Mouse (Mus musculus) embryonic facial prominence, embryonic 11.5 days (tissue): ENCODE data around the gene Cacnb4. TPM values are rescaled to one million over a fixed set of nuclear protein-coding genes. Genes with fewer than 3 reads are reported as not detected.
A peak's percentile ranks its signal among the peaks of the same experiment; 100 is the strongest.

Experiments
- ATAC-seq: fragments of 200-750 bp; cut with Nextera tagmentation; replicated peaks from 2 replicates; pipeline ENCODE4 v1.8.0; 2017; ENCODE audit warnings: low read depth; ENCODE audit not compliant: insufficient number of reproducible peaks, low FRiP score, low TSS enrichment
- DNase-seq: peaks from one replicate; pipeline ENCODE4 v3.0.0-alpha.2; 2015; ENCODE audit warnings: low spot score
- H3K27ac ChIP-seq: fragments of 300-500 bp; sonication (generic); replicated peaks from 2 replicates; pipeline ENCODE4 v1.5.1; 2014; ENCODE audit warnings: mild to moderate bottlenecking, low read depth, low read length, control low read depth
- H3K27me3 ChIP-seq: fragments of 300-500 bp; sonication (generic); 2 replicates; pipeline ENCODE4 v1.6.1; 2014; ENCODE audit warnings: mild to moderate bottlenecking, low read length, moderate library complexity, mixed read lengths; ENCODE audit not compliant: control insufficient read depth, insufficient read depth
- H3K36me3 ChIP-seq: fragments of 300-500 bp; sonication (generic); replicated peaks from 2 replicates; pipeline ENCODE4 v1.6.1; 2014; ENCODE audit warnings: low read depth, mild to moderate bottlenecking, low read length, moderate library complexity, mixed read lengths; ENCODE audit not compliant: control insufficient read depth, insufficient read depth
- H3K4me1 ChIP-seq: fragments of 300-500 bp; sonication (generic); 2 replicates; pipeline ENCODE4 v1.6.1; 2014; ENCODE audit warnings: low read length, mixed read lengths; ENCODE audit not compliant: control insufficient read depth, insufficient read depth
- H3K4me2 ChIP-seq: fragments of 300-500 bp; sonication (generic); 2 replicates; pipeline ENCODE4 v1.6.1; 2014; ENCODE audit warnings: low read depth, mild to moderate bottlenecking, control low read depth, low read length, moderate library complexity
- H3K4me3 ChIP-seq: fragments of 300-500 bp; sonication (generic); 2 replicates; pipeline ENCODE4 v1.5.1; 2014; ENCODE audit warnings: low read depth, low read length, control low read depth
- H3K9ac ChIP-seq: fragments of 300-500 bp; sonication (generic); replicated peaks from 2 replicates; pipeline ENCODE4 v1.6.1; 2014; ENCODE audit warnings: mild to moderate bottlenecking, control low read depth, low read length
- H3K9me3 ChIP-seq: fragments of 300-500 bp; sonication (generic); replicated peaks from 2 replicates; pipeline ENCODE4 v1.6.1; 2016; ENCODE audit warnings: mild to moderate bottlenecking, low read length, inconsistent platforms, mixed read lengths; ENCODE audit not compliant: control insufficient read depth
- WGBS: fragments of 180-500 bp; shearing (Covaris S2); extraction: QIAGEN DNeasy Blood & Tissue Kit; methylation state at CpG from one replicate; pipeline ENCODE4 v1.1.7; 2014; 5-methylcytosine and 5-hydroxymethylcytosine counted together
- polyA plus RNA-seq: library from polyadenylated mRNA; unstranded; fragments of >200 nt; fragmentation: Nextera tagmentation; extraction: Ambion mirVana; gene quantifications from 2 replicates; pipeline ENCODE4 v1.2.1, GENCODE M21; 2014

Gene Cacnb4
- polyA plus RNA-seq, 1 experiment from 2014 or later = 0.95 TPM

DNA sequence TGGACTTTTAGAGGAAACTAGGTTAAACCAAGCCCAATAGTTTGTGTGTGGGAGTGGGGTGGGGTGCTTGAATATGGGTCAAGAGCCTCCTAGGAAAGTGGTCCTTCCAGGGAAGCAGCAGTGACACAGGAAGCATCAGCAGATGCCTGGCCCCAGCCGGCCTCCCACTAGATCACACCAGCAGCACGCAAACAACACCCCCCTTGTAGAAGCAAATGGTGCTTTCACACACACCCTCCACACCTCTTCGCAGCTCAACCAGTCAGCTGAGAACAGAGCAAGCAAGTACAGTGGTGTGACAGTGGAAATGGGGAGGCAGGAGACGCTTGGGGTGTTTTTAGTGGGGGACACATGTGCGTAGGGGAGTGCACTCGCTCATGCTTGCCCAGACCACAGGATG lies 33.0 kb downstream of the Cacnb4 start:
- Histone ChIP-seq H3K4me3 (no peak overlapping the region), H3K27me3 (no peaks in the 10 kb centered on the region), H3K36me3 (no peaks in the 10 kb centered on the region), H3K27ac (no peak overlapping the region), H3K4me2 (no peak overlapping the region), H3K9ac (no peak overlapping the region), H3K4me1 (no peaks in the 10 kb centered on the region), H3K9me3 (no peaks in the 10 kb centered on the region)
- WGBS = 84% methylated on average over 6 of the region's 6 CpGs
- ATAC-seq (no peak), DNase-seq (no peak)

DNA sequence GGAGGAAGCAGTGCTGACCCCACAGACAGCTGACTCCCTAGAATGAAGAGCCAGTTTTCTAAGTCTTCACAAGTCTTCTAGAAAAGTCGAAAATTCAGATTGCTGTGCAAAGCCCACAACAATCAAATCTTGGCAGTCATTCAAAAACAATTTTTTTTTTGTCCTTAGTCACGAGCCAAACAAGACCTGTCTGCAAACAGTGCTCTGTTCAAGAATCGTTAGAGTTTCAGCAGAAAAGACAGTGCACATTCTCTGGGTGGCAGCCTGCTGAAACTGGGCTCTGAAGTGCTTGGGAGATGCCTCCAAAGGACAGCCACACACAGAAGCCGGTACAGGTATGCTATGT lies 37.1 kb downstream of the Cacnb4 start:
- Histone ChIP-seq H3K4me3 (no peak overlapping the region), H3K4me1 (no peaks in the 10 kb centered on the region), H3K36me3 (no peaks in the 10 kb centered on the region), H3K9ac (no peak overlapping the region), H3K4me2 (no peak overlapping the region), H3K27me3 (no peaks in the 10 kb centered on the region), H3K9me3 (no peaks in the 10 kb centered on the region), H3K27ac (no peak overlapping the region)
- WGBS = 80% methylated on average over 4 of the region's 4 CpGs
- ATAC-seq (no peak), DNase-seq (no peak)

DNA sequence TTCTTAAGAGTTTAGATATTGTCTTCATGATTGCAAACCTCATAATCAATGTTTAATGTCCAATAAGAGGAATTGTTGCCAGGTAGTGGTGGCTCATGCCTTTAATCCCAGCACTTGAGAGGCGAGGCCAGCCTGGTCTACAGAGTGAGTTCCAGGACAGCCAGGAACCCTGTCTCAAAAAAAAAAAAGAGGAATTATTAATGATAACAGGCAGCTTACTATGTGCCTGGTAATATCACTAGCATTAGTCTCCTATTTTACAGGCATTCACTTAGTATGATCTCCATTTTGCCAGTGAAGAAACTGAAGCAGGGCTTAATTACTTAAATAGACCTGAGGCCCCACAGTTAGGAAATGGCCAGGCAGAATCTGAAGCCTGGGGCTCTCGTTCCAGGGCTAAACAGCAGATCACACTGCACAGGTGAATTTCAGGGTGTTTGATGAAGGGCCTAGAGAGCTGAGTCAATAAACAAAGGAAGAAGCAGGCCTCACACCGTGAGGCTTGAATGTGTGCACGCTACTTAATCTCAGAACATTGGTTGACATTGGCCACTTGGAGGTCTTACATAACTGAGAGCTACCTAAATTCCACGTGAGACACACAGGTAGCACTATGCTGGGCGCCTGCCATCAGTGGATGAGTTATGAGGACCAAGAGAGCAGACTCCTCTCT lies 37.6 kb downstream of the Cacnb4 start:
- Histone ChIP-seq H3K9ac (no peak overlapping the region), H3K36me3 (no peaks in the 10 kb centered on the region), H3K4me3 (no peak overlapping the region), H3K9me3 (no peaks in the 10 kb centered on the region), H3K4me2 (no peak overlapping the region), H3K27ac (no peak overlapping the region), H3K27me3 (no peaks in the 10 kb centered on the region), H3K4me1 (no peaks in the 10 kb centered on the region)
- no peak for ATAC-seq
- 70% methylated on average over 6 of the region's 6 CpGs for WGBS
- no peak for DNase-seq

DNA sequence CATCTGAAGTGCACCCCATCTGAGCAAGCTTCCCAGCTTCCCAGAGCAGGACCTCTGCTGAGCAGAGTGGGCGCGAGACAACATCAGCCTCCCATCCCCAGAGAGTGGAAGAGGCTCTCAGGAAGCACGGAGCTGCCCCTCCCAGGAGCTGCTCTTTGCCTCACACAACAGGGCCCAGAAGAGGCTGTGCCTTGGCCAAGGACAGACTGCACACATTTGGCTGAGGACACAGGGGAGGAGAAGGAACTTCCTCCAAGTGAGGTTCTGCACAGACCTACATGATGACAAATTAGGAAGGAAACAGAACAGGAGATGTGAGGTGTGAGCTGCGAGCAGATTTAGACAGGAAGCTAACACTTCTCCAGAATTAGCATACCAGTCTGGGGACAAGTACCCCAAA lies 38.4 kb downstream of the Cacnb4 start:
- Histone ChIP-seq H3K27me3 (no peaks in the 10 kb centered on the region), H3K4me1 (no peaks in the 10 kb centered on the region), H3K36me3 (no peaks in the 10 kb centered on the region), H3K4me2 (no peak overlapping the region), H3K9me3 (no peaks in the 10 kb centered on the region), H3K9ac (no peak overlapping the region), H3K27ac (no peak overlapping the region), H3K4me3 (no peak overlapping the region)
- WGBS = 33% methylated on average over 4 of the region's 4 CpGs
- ATAC-seq (no peak), DNase-seq (no peak)

DNA sequence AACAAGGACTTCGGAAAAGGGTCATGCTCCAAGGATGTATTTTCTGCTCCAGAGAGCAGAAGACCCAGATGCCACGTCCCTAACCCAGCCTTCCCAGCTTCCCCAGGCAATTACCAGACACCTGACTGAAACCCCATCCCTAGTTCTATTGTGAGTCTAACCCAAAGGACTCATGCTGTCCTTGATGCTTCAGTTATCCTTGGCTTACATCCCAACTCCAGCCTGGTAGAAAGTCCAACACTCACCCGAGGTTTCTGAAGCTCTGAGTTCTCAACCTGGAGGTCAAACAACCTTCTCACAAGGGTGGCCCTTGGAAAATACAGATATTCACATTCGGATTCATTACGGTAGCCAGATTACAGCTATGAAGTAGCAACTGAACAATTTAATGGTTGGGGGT lies 40.6 kb downstream of the Cacnb4 start:
- Histone ChIP-seq H3K4me3 (no peak overlapping the region), H3K36me3 (no peaks in the 10 kb centered on the region), H3K9me3 (no peaks in the 10 kb centered on the region), H3K9ac (no peak overlapping the region), H3K27ac (no peak overlapping the region), H3K27me3 (no peaks in the 10 kb centered on the region), H3K4me2 (no peak overlapping the region), H3K4me1 (no peaks in the 10 kb centered on the region)
- ATAC-seq (no peak), DNase-seq (no peak)
- WGBS = 58% methylated on average over 5 of the region's 5 CpGs

DNA sequence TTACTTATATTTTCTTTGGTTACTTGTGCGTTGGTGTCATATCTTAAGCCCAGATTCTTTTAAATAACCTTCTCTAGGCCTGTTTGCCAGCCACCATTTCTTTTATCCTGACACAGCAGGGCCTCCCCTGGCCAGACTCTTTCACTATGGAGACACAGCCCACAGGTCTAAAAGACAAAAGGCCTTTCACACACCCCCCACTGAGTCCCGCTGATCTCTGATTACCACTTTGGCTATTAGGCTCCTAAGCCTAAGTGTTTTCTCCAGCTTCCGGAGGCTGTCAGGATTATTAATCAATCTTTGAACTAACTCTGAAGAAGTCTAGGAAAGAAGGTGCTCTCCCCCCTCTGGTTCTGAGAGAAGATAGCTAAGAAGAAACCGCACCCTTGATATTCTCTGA lies 41.3 kb downstream of the Cacnb4 start:
- 6% methylated on average over 4 of the region's 4 CpGs for WGBS

DNA sequence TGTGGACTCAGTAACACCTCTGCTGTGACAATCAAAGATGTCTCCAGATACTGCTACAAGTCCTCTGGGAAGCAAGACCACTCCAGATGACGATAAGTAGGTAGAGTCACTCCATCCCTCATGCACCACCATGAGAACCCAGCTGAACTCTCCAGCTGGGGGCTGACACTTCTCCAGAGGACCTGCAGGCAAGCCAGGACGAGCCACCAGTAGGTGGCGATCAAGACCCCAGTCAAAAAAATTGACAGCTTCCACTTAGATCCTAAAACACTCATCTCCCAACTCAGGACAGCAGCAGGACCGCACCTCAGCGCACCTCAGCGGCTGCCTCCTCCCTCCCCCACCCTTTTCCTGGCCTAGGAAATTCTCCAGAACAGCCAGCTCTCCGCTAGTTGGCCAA lies 43.8 kb downstream of the Cacnb4 start:
- Histone ChIP-seq H3K27me3 (no peaks in the 10 kb centered on the region), H3K27ac (no peak overlapping the region), H3K4me1 (no peaks in the 10 kb centered on the region), H3K9ac (no peak overlapping the region), H3K36me3 (no peaks in the 10 kb centered on the region), H3K4me3 (no peak overlapping the region), H3K4me2 (no peak overlapping the region), H3K9me3 (no peaks in the 10 kb centered on the region)
- ATAC-seq (no peak), DNase-seq (peak; percentile 78)
- WGBS = 5% methylated on average over 7 of the region's 7 CpGs

More for the DNA sequence above, 41.3 kb downstream of the Cacnb4 start:
- no peaks in the 10 kb centered on the region for H3K4me1 ChIP-seq
- no peak overlapping the region for H3K4me2 ChIP-seq
- no peaks in the 10 kb centered on the region for H3K27me3 ChIP-seq
- no peak overlapping the region for H3K4me3 ChIP-seq
- no peaks in the 10 kb centered on the region for H3K9me3 ChIP-seq
- ATAC-seq (no peak), DNase-seq (peak; percentile 15)
- no peak overlapping the region for H3K27ac ChIP-seq
- no peaks in the 10 kb centered on the region for H3K36me3 ChIP-seq
- no peak overlapping the region for H3K9ac ChIP-seq

DNA sequence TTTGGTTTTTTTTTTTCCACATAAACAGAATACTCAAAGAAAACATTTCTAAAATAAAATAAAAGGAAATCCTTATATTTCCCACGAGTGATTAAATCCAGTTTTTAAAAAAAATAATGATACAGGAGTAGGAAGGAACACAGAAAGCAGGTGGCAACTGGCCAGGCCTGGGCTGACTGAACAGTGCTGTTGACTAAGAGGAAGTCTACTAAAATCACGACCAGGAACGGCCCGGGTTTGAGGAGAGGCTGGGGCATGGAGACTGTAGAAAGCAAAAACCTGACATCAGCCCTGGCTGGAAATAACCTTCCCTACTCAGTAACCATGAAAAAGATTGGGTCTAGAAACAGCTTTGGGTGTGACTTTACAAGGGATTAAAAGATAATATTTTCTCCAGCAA lies 48.4 kb downstream of the Cacnb4 start:
- Histone ChIP-seq H3K27ac (no peak overlapping the region), H3K4me1 (no peaks in the 10 kb centered on the region), H3K27me3 (no peaks in the 10 kb centered on the region), H3K9me3 (no peaks in the 10 kb centered on the region), H3K36me3 (no peaks in the 10 kb centered on the region), H3K4me2 (no peak overlapping the region), H3K4me3 (no peak overlapping the region), H3K9ac (no peak overlapping the region)
- 88% methylated on average over 4 of the region's 4 CpGs for WGBS
- DNase-seq (no peak), ATAC-seq (no peak)
